In the genomic region with DNA sequence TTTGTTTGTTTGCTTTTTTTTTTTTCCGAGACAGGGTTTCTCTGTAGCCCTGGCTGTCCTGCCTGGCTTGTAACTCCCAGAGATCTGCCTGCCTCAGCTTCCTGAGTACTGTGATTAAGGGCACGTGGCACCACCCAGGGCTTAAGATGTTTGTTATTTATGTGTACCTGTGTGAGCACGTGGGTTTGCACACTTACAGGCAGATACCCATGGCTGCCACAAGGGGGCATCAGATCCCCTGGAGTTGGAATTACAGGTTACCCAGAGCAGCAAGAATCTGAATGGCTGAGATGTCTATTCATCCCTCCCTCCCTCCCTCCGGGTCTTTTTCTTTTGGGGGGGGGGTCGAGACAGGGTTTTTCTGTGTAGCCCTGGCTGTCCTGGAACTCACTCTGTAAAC, we compare ENCODE assay signal across 7 mouse cellular contexts. TPM values are rescaled to one million over a fixed set of nuclear protein-coding genes. Genes with fewer than 3 reads are reported as not detected.
DNase-seq lines count a peak whose midpoint lies in the region; ATAC-seq and TF ChIP-seq lines count a peak whose summit lies in the region.

No protein-coding gene starts in this region.

- TF ChIP-seq CTCF in G1E (IDR thresholded peaks at IDR 0.05; ENCODE audit: low read depth, low read length) = peak; percentile 46
- peak; percentile 51; the same call in 1 of the 2 replicates for TF ChIP-seq CTCF in brain, embryonic 14.5 days (IDR thresholded peaks at IDR 0.05; ENCODE audit: borderline replicate concordance, extremely low read depth, insufficient read depth, insufficient read length)

- intact Hi-C loops in gastrocnemius, postnatal 14 days (cut with DNase I; ENCODE audit: low total_unique reads) = no loop called here

- ATAC-seq in G1E (ENCODE audit: extremely low read depth, insufficient number of reproducible peaks, low FRiP score, poor library complexity, severe bottlenecking) = no peak

- H3K4me3 ChIP-seq in G1E (ENCODE audit: low read depth, low read length) = no peak overlapping the region

- TF ChIP-seq POLR2A in brain, embryonic 14.5 days (IDR thresholded peaks at IDR 0.05; ENCODE audit: borderline replicate concordance, extremely low read depth, insufficient read depth, insufficient read length, poor library complexity, severe bottlenecking) = no peak

- DNase-seq in left cerebral cortex, adult 18-20 months (ENCODE audit: low spot score in 2 of 2) = peak; percentile 11 to 27
- DNase-seq in left cerebral cortex, adult 11 months (ENCODE audit: low spot score) = no peak
- no peak for DNase-seq in G1E (ENCODE audit: low spot score)
- peak; percentile 35 for DNase-seq in brain, embryonic 14.5 days (ENCODE audit: low read depth)
- peak; percentile 25 for DNase-seq in gastrocnemius, postnatal 14 days
- peak; percentile 27 to 55 for DNase-seq in lung, adult 18-20 months
- peak; percentile 23 to 69 for DNase-seq in spleen, postnatal 10 days (ENCODE audit: low spot score in 2 of 2)

- peaks cover 46% of the 10 kb centered on the region for H3K36me3 ChIP-seq in G1E (replicated peaks)

- no peaks in the 10 kb centered on the region; the same call in 1 of the 2 replicates for H3K4me1 ChIP-seq in G1E (ENCODE audit: insufficient read depth, low read depth, low read length)

- H3K9me3 ChIP-seq in G1E (replicated peaks) = no peaks in the 10 kb centered on the region

- no peaks in the 10 kb centered on the region for H3K27me3 ChIP-seq in G1E (ENCODE audit: insufficient read depth, low read length)

RNA-seq across cellular contexts. Expression of a gene that starts 22.8 kb away (rescaled TPM):
- total RNA-seq in left cerebral cortex, adult 18-20 months (2021) = 10 to 100 TPM; 70.2 to 78.6 TPM
- total RNA-seq in G1E (2014; fragmentation: Nextera tagmentation) = 67.7 and 73.7 TPM in 2 replicates
- total RNA-seq in G1E (2017) = 32.9 and 47.7 TPM in 2 replicates
- polyA plus RNA-seq in G1E (2012) = 3.5 and 6.1 TPM in 2 replicates
- polyA plus RNA-seq in brain, embryonic 14.5 days (2012; rRNA removed) = 33.1 and 41.8 TPM in 2 replicates
- 10 to 100 TPM; 18.9 to 22.5 TPM for total RNA-seq in gastrocnemius, postnatal 14 days (2021)

Comparison
In these comparisons a context has a peak if more than half of its experiments do, and no peak if none do; other contexts are left out.
1. DNase-seq: peak in left cerebral cortex, adult 18-20 months (2 of 2), brain, embryonic 14.5 days (single experiment), gastrocnemius, postnatal 14 days (single experiment), lung, adult 18-20 months (2 of 2) and spleen, postnatal 10 days (2 of 2); none in left cerebral cortex, adult 11 months (single experiment) and G1E (single experiment).